Mouse (Mus musculus): ENCODE data around the gene Parp9. TPM values are rescaled to one million over a fixed set of nuclear protein-coding genes. Genes with fewer than 3 reads are reported as not detected.

Gene Parp9
- polyA plus RNA-seq, 1 experiment from 2014 or later = 1.8 TPM

- Histone ChIP-seq H3K27ac (no peak overlapping the region), H3K4me3 (replicated peaks) (no peak overlapping the region), H3K4me2 (replicated peaks) (no peak overlapping the region), H3K9me3 (no peaks in the 10 kb centered on the region), H3K9ac (replicated peaks) (no peak overlapping the region), H3K27me3 (no peaks in the 10 kb centered on the region), H3K4me1 (replicated peaks) (no peaks in the 10 kb centered on the region), H3K36me3 (no peaks in the 10 kb centered on the region)
- no peak for ATAC-seq
- 67% methylated on average over 4 of the region's 4 CpGs for WGBS
These were observed 30.7 kb upstream of the Parp9 start for GRCm38 (mm10) chr16:35907432-35908201.

DNA sequence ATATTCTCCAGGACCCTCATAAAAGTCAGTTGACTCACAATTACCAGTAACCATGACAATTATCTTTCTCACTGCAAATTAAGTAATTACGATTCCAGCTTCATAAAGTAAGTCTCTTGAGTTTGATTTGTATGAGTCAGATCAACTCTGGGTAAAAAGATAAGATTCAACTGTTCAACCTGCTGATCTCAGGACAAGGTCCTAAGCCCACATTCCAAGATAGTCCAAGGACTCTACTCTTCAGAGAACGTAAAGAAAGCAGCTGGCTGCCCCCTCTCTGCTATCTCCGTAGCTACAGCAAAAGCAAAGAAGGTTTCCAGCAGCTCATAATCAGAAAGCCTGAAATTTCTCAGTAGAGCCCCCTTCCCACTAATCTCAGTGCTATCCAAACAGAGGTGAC lies 26.8 kb upstream of the Parp9 start:
- no peak for ATAC-seq
- no peaks in the 10 kb centered on the region for H3K36me3 ChIP-seq

GRCm38 (mm10) chr16:35913526-35913925 lies 24.7 kb upstream of the Parp9 start:
- Histone ChIP-seq H3K9ac (replicated peaks) (no peak overlapping the region), H3K27ac (no peak overlapping the region), H3K9me3 (no peaks in the 10 kb centered on the region), H3K4me2 (replicated peaks) (no peak overlapping the region), H3K27me3 (no peaks in the 10 kb centered on the region), H3K36me3 (no peaks in the 10 kb centered on the region), H3K4me3 (replicated peaks) (no peak overlapping the region), H3K4me1 (replicated peaks) (no peaks in the 10 kb centered on the region)
- no peak for ATAC-seq
- WGBS = 64% methylated on average over 1 of the region's 1 CpGs

More for the DNA sequence above, 26.8 kb upstream of the Parp9 start:
- Histone ChIP-seq H3K4me1 (replicated peaks) (no peaks in the 10 kb centered on the region), H3K27ac (no peak overlapping the region), H3K4me3 (replicated peaks) (no peak overlapping the region), H3K9ac (replicated peaks) (no peak overlapping the region), H3K27me3 (no peaks in the 10 kb centered on the region), H3K4me2 (replicated peaks) (no peak overlapping the region), H3K9me3 (no peaks in the 10 kb centered on the region)
- WGBS = 82% methylated on average over 3 of the region's 3 CpGs

DNA sequence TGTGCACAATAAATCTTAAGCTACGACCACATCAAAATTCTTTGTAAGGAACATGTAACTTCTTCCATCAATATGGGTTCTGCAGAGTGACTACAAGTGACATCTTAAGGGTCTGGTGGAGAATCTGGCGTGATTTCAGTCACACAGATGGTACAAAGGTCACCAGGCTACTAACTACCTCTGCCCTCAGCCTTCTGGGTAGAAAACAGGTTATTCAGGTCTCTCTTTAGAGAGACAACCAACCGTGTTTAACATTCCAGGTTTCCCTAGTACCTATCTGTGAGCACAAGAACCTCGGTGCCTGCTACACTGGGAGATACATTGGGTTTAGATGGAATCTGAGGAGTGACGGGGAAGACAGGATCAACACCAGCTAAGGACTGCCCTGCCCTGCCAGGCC lies 24.0 kb upstream of the Parp9 start:
- no peak overlapping the region for H3K4me3 ChIP-seq (replicated peaks)
- WGBS = 79% methylated on average over 5 of the region's 5 CpGs
- H3K4me2 ChIP-seq (replicated peaks) = no peak overlapping the region
- no peak overlapping the region for H3K9ac ChIP-seq (replicated peaks)
- no peaks in the 10 kb centered on the region for H3K27me3 ChIP-seq
- H3K4me1 ChIP-seq (replicated peaks) = no peaks in the 10 kb centered on the region
- H3K9me3 ChIP-seq = no peaks in the 10 kb centered on the region
- H3K36me3 ChIP-seq = no peaks in the 10 kb centered on the region
- no peak overlapping the region for H3K27ac ChIP-seq
- ATAC-seq = no peak

GRCm38 (mm10) chr16:35918721-35919543 lies 19.3 kb upstream of the Parp9 start:
- no peak for ATAC-seq
- H3K4me1 ChIP-seq (replicated peaks) = no peaks in the 10 kb centered on the region
- 85% methylated on average over 6 of the region's 6 CpGs for WGBS
- H3K4me3 ChIP-seq (replicated peaks) = no peak overlapping the region
- H3K9me3 ChIP-seq = no peaks in the 10 kb centered on the region
- no peaks in the 10 kb centered on the region for H3K36me3 ChIP-seq
- no peak overlapping the region for H3K27ac ChIP-seq
- no peaks in the 10 kb centered on the region for H3K27me3 ChIP-seq
- H3K4me2 ChIP-seq (replicated peaks) = no peak overlapping the region
- H3K9ac ChIP-seq (replicated peaks) = no peak overlapping the region

GRCm38 (mm10) chr16:35921676-35922235 lies 16.5 kb upstream of the Parp9 start:
- no peak overlapping the region for H3K27ac ChIP-seq
- H3K4me2 ChIP-seq (replicated peaks) = no peak overlapping the region
- no peaks in the 10 kb centered on the region for H3K36me3 ChIP-seq
- H3K4me1 ChIP-seq (replicated peaks) = no peaks in the 10 kb centered on the region
- ATAC-seq = no peak
- no peaks in the 10 kb centered on the region for H3K27me3 ChIP-seq
- H3K4me3 ChIP-seq (replicated peaks) = no peak overlapping the region
- WGBS = 90% methylated on average over 2 of the region's 2 CpGs
- no peak overlapping the region for H3K9ac ChIP-seq (replicated peaks)
- H3K9me3 ChIP-seq = no peaks in the 10 kb centered on the region

GRCm38 (mm10) chr16:35922301-35922895 lies 15.9 kb upstream of the Parp9 start:
- Histone ChIP-seq H3K4me3 (replicated peaks) (no peak overlapping the region), H3K9ac (replicated peaks) (no peak overlapping the region), H3K27ac (no peak overlapping the region), H3K4me1 (replicated peaks) (no peaks in the 10 kb centered on the region), H3K27me3 (no peaks in the 10 kb centered on the region), H3K9me3 (no peaks in the 10 kb centered on the region), H3K36me3 (no peaks in the 10 kb centered on the region), H3K4me2 (replicated peaks) (no peak overlapping the region)
- WGBS = 84% methylated on average over 3 of the region's 3 CpGs
- no peak for ATAC-seq

GRCm38 (mm10) chr16:35923546-35924198 lies 14.6 kb upstream of the Parp9 start:
- Histone ChIP-seq H3K4me2 (replicated peaks) (no peak overlapping the region), H3K27ac (no peak overlapping the region), H3K9me3 (no peaks in the 10 kb centered on the region), H3K27me3 (no peaks in the 10 kb centered on the region), H3K9ac (replicated peaks) (no peak overlapping the region), H3K36me3 (no peaks in the 10 kb centered on the region), H3K4me3 (replicated peaks) (no peak overlapping the region), H3K4me1 (replicated peaks) (no peaks in the 10 kb centered on the region)
- ATAC-seq = no peak
- WGBS = 82% methylated on average over 7 of the region's 7 CpGs

- H3K4me1 ChIP-seq (replicated peaks) = no peaks in the 10 kb centered on the region
- H3K4me3 ChIP-seq (replicated peaks) = no peak overlapping the region
- H3K27me3 ChIP-seq = no peaks in the 10 kb centered on the region
- no peak overlapping the region for H3K9ac ChIP-seq (replicated peaks)
- no peaks in the 10 kb centered on the region for H3K36me3 ChIP-seq
- H3K9me3 ChIP-seq = no peaks in the 10 kb centered on the region
- no peak for ATAC-seq
- H3K4me2 ChIP-seq (replicated peaks) = no peak overlapping the region
- no peak overlapping the region for H3K27ac ChIP-seq
- 91% methylated on average over 5 of the region's 5 CpGs for WGBS
These were observed 13.9 kb upstream of the Parp9 start for GRCm38 (mm10) chr16:35924341-35924740.

- no peak overlapping the region for H3K9ac ChIP-seq (replicated peaks)
- no peak overlapping the region for H3K27ac ChIP-seq
- H3K36me3 ChIP-seq = no peaks in the 10 kb centered on the region
- peaks cover 4% of the 10 kb centered on the region; the same call in 1 of the 2 replicates for H3K27me3 ChIP-seq
- no peak overlapping the region for H3K4me2 ChIP-seq (replicated peaks)
- H3K4me3 ChIP-seq (replicated peaks) = no peak overlapping the region
- WGBS = 90% methylated on average over 19 of the region's 19 CpGs
- no peaks in the 10 kb centered on the region for H3K9me3 ChIP-seq
- ATAC-seq = no peak
- no peaks in the 10 kb centered on the region for H3K4me1 ChIP-seq (replicated peaks)
These were observed 5.9 kb upstream of the Parp9 start for GRCm38 (mm10) chr16:35932179-35933055.

DNA sequence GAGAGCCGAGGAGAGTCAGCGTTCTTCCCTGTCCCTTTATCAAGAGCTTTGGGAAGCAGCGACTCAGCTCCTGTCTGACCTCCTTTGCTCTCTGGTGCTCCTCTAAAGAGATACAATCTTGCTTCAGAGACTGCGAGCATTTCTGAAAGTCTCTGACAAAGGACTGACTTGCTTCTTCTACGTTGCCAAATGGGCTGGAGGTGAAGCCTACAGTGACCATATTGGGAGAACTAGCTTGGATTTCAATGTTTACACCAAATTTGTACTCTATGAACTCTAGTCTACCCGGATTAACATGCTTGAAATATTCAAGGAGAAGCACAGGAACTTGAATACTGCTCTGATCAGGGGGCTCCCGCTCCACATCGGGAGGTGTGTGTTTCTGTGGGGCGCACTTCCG lies 5.1 kb upstream of the Parp9 start:
- H3K36me3 ChIP-seq = no peaks in the 10 kb centered on the region
- WGBS = 87% methylated on average over 10 of the region's 10 CpGs
- no peak overlapping the region for H3K9ac ChIP-seq (replicated peaks)
- no peaks in the 10 kb centered on the region for H3K9me3 ChIP-seq
- no peak overlapping the region for H3K27ac ChIP-seq
- no peaks in the 10 kb centered on the region; the same call in 1 of the 2 replicates for H3K4me1 ChIP-seq (replicated peaks)
- H3K27me3 ChIP-seq = peaks cover 8% of the 10 kb centered on the region; the same call in 1 of the 2 replicates
- no peak for ATAC-seq
- no peak overlapping the region for H3K4me3 ChIP-seq (replicated peaks)
- H3K4me2 ChIP-seq (replicated peaks) = no peak overlapping the region

All from midbrain, embryonic 13.5 days (tissue).